Mouse (Mus musculus) liver, adult 2 months (tissue): Measurements from ENCODE around the gene Psmb5. TPM values are rescaled to one million over a fixed set of nuclear protein-coding genes. Genes with fewer than 3 reads are reported as not detected.

Experiments used
- DNase-seq: peaks from one replicate; pipeline ENCODE4 v3.0.0-alpha.2; 2011; ENCODE audit warnings: low read depth, low spot score; ENCODE audit errors: extremely low read depth
- H3K27ac ChIP-seq: fragments of 200-500 bp; replicated peaks from 2 replicates; pipeline ENCODE4 v1.5.1; 2012; ENCODE audit warnings: low read depth, mild to moderate bottlenecking, control low read depth, inconsistent platforms, low read length; ENCODE audit not compliant: insufficient read depth
- H3K27me3 ChIP-seq: fragments of 200-500 bp; 2 replicates; pipeline ENCODE4 v1.6.1; 2012; ENCODE audit warnings: mild to moderate bottlenecking, moderate library complexity, low read length, inconsistent platforms; ENCODE audit not compliant: control insufficient read depth, insufficient read depth
- H3K36me3 ChIP-seq: fragments of 200-500 bp; 2 replicates; pipeline ENCODE4 v1.6.1; 2012; ENCODE audit warnings: low read length, inconsistent platforms; ENCODE audit not compliant: control insufficient read depth, insufficient read depth
- H3K4me1 ChIP-seq: fragments of 200-500 bp; 2 replicates; pipeline ENCODE4 v1.6.1; 2011; ENCODE audit warnings: low read length; ENCODE audit not compliant: control insufficient read depth, insufficient read depth
- H3K4me3 ChIP-seq: fragments of 200-500 bp; 2 replicates; pipeline ENCODE4 v1.5.1; 2011; ENCODE audit warnings: low read depth, mild to moderate bottlenecking, control low read depth, low read length, moderate library complexity; ENCODE audit not compliant: insufficient read depth
- H3K79me2 ChIP-seq: fragments of 200-500 bp; 2 replicates; pipeline ENCODE4 v1.6.1; 2012; ENCODE audit warnings: inconsistent platforms, mild to moderate bottlenecking, low read length, moderate library complexity; ENCODE audit not compliant: control insufficient read depth, insufficient read depth
- H3K9ac ChIP-seq: fragments of 200-500 bp; 2 replicates; pipeline ENCODE4 v1.6.1; 2012; ENCODE audit warnings: low read depth, mild to moderate bottlenecking, control low read depth, inconsistent platforms, low read length
- CTCF ChIP-seq: fragments of 200-500 bp; IDR thresholded peaks from 2 replicates; pipeline ENCODE4 v1.5.1; 2011; ENCODE audit warnings: low read depth, low read length, control low read depth
- POLR2A ChIP-seq: fragments of 200-500 bp; IDR thresholded peaks from 2 replicates; pipeline ENCODE4 v1.6.1; 2011; ENCODE audit warnings: low read length, control low read depth; ENCODE audit not compliant: insufficient read depth; ENCODE audit errors: extremely low read depth
- WGBS: fragments of 180-500 bp; shearing (Covaris S2); methylation state at CpG from one replicate; pipeline ENCODE4 v1.1.7; 2018; 5-methylcytosine and 5-hydroxymethylcytosine counted together
- polyA plus RNA-seq: library from polyadenylated mRNA; depleted of rRNA; stranded (reverse); fragments of >200 nt; gene quantifications from 2 replicates; pipeline ENCODE4 v1.2.3, GENCODE M21; 2012
- total RNA-seq: library from RNA; depleted of rRNA; stranded (reverse); fragments of >200 nt; gene quantifications from 2 replicates; pipeline ENCODE4 v1.2.3, GENCODE M21; 2014

The Psmb5 gene
- total and polyA plus RNA-seq, 2 experiments, result 181 to 217 TPM

DNA sequence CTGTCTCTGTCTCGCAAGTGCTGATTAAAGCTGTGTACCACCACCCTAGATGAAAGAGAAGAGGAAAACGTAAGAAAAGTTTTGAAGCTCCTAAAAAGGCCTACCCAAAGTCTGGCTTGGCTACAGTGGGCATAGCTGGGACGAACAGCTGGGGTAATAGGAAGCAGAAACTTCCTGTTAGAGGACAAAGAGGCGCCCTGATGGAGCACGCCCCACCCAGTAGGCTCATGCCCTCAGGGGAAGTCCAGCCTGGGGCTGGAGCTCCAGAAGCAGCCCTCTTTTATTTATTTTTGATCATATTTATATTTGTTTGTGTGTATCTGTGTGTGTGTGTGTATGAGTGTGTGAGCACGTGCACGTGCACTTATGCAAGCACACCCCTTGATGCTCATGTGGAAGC is 38.2 kb downstream of the Psmb5 start:
- 59% methylated on average over 7 of the region's 7 CpGs for WGBS
- TF ChIP-seq POLR2A, result no peak
- TF ChIP-seq CTCF, result no peak
- H3K27ac ChIP-seq, result peak overlapping the region; percentile 83
- no peaks in the 10 kb centered on the region for H3K36me3 ChIP-seq
- peaks cover 17% of the 10 kb centered on the region for H3K79me2 ChIP-seq
- H3K27me3 ChIP-seq, result no peaks in the 10 kb centered on the region
- peaks cover 36% of the 10 kb centered on the region for H3K4me1 ChIP-seq
- no peak overlapping the region for H3K9ac ChIP-seq
- H3K4me3 ChIP-seq, result no peak overlapping the region
- DNase-seq, result no peak

DNA sequence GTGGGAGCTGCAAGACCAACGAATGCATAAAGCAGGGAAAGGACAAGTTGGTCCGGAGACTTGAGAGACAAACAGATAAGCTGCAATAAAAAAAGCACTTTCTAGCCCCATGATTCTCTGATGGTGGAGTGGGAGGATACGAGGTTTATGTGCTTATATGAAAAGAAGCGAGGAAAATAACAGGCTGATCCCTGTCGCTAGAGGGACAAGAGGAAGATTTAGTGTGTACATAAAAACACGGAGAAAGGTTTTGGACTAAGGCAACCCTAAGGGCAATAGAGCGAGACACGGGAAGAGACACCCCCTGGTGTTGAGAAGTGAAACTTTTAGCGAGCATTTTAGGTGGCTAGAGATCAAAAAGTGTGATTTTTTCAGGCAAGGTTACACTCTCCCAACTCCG is 39.8 kb downstream of the Psmb5 start:
- Histone ChIP-seq H3K27ac (peak overlapping the region; percentile 87), H3K27me3 (no peaks in the 10 kb centered on the region), H3K36me3 (no peaks in the 10 kb centered on the region), H3K9ac (peak overlapping the region; percentile 83), H3K4me1 (peaks cover 36% of the 10 kb centered on the region), H3K79me2 (peaks cover 20% of the 10 kb centered on the region), H3K4me3 (peak overlapping the region; percentile 81)
- WGBS, result under 1% methylated on average over 10 of the region's 10 CpGs
- TF ChIP-seq POLR2A (no peak), CTCF (peak; percentile 44)
- peak; percentile 66 for DNase-seq

DNA sequence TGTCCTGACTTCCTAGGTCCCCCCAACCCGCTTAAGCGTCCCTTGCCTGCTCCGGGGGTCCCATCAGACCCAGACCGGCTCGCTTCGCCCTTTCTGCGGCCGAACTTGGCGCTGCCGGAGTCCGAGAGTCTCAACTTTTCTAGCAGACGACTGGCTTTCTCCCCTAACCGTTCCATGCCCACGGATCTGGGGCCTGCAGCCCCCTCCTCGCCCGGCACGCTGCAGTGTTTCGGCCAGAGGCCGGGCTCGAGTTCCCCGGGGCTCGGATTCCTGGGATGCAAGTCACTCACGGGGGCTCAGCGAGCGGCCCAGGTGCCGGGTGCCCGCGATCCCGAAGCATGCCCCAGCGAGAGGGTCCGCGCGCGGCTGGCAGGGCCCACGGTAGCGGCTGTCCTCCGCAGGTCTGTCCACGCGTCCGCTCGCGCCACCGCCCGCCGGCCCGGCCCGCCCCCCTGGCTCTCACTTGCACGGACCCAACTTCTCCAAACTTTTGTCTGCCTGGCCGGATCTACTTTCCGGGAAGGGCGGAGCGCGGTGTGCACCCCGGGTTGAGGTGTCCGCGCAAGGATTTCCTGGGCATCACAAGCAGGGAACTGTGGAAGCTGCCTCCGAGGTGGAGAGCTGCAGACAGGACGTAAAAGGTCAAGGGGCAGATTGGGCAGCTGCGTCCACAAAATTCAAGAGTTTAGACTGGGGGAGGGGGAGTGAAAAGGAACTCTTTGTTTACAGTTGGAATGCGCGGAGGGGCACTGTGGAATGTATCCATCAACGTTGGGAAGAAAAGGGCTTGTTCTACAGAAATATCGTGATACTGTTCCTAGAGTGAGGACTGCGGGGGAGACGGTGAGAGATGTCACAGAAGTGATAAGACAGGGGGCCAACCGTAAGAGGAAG is 40.5 kb downstream of the Psmb5 start, which contains the start of gene Ajuba:
Gene Ajuba (minus strand): TSS at position 470 of the 894 bp plus-strand sequence.
- peaks cover 31% of the 10 kb centered on the region for H3K4me1 ChIP-seq
- H3K9ac ChIP-seq, result peak within 1 kb of the TSS; percentile 83
- peak within 1 kb of the TSS; percentile 87 for H3K27ac ChIP-seq
- TF ChIP-seq POLR2A (peak; percentile 39; the same call in 1 of the 2 replicates), CTCF (no peak)
- no peaks in the 10 kb centered on the region for H3K36me3 ChIP-seq
- H3K4me3 ChIP-seq, result peak within 1 kb of the TSS; percentile 81
- WGBS, result under 1% methylated on average over 65 of the region's 66 CpGs
- H3K27me3 ChIP-seq, result no peaks in the 10 kb centered on the region
- H3K79me2 ChIP-seq, result peaks cover 20% of the 10 kb centered on the region
- peak; percentile 78 for DNase-seq

DNA sequence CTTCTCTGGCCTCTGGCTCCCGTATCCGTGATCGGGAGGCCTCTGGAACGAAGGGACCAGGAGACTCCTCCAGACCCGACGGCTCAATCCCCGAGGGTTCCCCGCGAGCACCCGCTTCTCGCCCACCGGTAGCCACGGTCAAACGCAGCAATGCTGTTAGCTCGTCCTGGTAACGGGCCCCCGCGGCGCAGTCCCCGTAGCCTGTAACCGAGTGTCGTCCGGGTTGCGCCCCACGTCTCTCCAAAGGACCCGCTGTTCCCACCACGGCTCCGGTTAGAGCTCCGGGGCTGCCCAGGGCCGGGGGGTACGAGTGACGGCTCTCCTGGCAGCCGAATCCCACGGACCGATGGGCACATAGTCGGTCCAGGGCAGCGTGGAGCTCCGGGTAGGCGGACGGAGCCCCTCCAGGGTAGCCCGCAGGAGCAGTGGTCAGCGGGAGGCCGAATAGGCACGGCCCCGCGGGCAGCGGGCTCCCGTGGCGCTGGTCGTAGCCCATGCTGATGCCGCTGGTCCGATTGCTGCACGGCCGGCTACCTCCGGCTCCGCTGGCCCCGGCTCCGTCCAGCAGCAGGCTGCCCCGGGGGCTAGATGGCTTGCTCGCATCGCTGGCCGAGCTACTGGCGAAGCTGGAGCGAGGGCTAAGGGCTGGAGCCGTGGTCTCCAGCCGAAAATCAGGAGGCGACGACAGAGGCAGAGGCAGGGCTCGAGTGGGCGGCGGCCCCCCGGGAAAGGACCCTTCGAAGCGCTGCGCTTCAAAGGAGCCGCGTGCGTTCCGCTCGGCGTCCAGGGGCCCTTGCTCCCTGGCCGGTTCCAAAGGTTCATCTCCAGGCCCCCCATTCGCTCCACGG is 41.4 kb downstream of the Psmb5 start:
- TF ChIP-seq CTCF (no peak), POLR2A (no peak)
- DNase-seq, result no peak
- Histone ChIP-seq H3K27me3 (no peaks in the 10 kb centered on the region), H3K79me2 (peaks cover 20% of the 10 kb centered on the region), H3K9ac (peak overlapping the region; percentile 83), H3K27ac (peak overlapping the region; percentile 57), H3K4me1 (peaks cover 23% of the 10 kb centered on the region), H3K36me3 (no peaks in the 10 kb centered on the region), H3K4me3 (peak overlapping the region; percentile 81)
- 1% methylated on average over 84 of the region's 84 CpGs for WGBS

DNA sequence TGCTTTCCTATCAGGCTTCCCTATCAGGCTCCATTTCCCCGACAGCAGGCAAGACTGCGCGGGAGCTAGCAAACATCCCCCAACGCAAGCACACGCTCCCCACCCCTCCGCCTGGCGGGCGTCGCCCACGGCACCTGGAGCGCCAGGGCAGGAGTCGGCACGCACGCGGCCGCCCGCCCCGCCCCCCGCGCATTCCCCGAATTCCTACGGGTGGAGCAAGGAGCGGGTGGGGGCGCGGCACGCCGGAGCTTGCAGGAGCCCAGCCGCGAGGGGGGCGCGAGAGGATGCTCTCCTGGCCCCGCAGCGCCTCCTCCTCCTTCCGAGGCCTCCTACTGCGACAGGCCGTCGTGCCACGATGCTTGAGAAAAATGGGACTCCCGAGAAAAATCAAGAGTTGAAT is 42.2 kb downstream of the Psmb5 start:
- peak overlapping the region; percentile 81 for H3K4me3 ChIP-seq
- no peak overlapping the region for H3K27ac ChIP-seq
- H3K4me1 ChIP-seq, result peaks cover 23% of the 10 kb centered on the region
- 3% methylated on average over 39 of the region's 39 CpGs for WGBS
- H3K36me3 ChIP-seq, result no peaks in the 10 kb centered on the region
- peak overlapping the region; percentile 83 for H3K9ac ChIP-seq
- peaks cover 20% of the 10 kb centered on the region for H3K79me2 ChIP-seq
- TF ChIP-seq POLR2A (no peak), CTCF (no peak)
- no peak for DNase-seq
- H3K27me3 ChIP-seq, result no peaks in the 10 kb centered on the region
